In genomic region chr1:90518584-90519265, GRCm38 (mm10) we compare ENCODE assay signal across 14 mouse cellular contexts.
DNase-seq lines count a peak whose midpoint lies in the region; ATAC-seq and TF ChIP-seq lines count a peak whose summit lies in the region.
"Had no signal": no experiment of that assay in that cellular context is flagged by ENCODE, and none has a peak within 500 bp of the region (broad histone marks: within the 10 kb centered on the region; RNA-seq: fewer than 3 reads in every experiment).

No protein-coding gene starts in this region.

- no peak overlapping the region for H3ac ChIP-seq in myocyte (ENCODE audit: control insufficient read depth, insufficient read length)

- peak; percentile 10 for DNase-seq in kidney, adult 11 months
- no peak for DNase-seq in kidney, postnatal 36 days
- no peak for DNase-seq in ES-E14 (ENCODE audit: low read depth, low spot score)
- DNase-seq in spleen, postnatal 36 days (ENCODE audit: low spot score in 2 of 2): no peak
- DNase-seq in urinary bladder, postnatal 36 days (ENCODE audit: low spot score in 2 of 2): no peak
- DNase-seq: adrenal gland, adult 8-10 months; heart, postnatal 36 days; lung, adult 18-20 months; right cerebral cortex, postnatal 25 days had no signal

- peak overlapping the region; percentile 51 for H3K27ac ChIP-seq in ES-E14 (ENCODE audit: insufficient read depth, low read depth, low read length, poor library complexity, severe bottlenecking)
- H3K27ac ChIP-seq in embryonic fibroblast, embryonic 13.5 days (ENCODE audit: insufficient read depth, low read length): peak overlapping the region; percentile 2; the same call in 1 of the 2 replicates

- TF ChIP-seq POLR2A in embryonic fibroblast, embryonic 13.5 days (IDR thresholded peaks at IDR 0.05; ENCODE audit: low read depth, low read length): no peak
- TF ChIP-seq POLR2A in myocyte (IDR thresholded peaks at IDR 0.05; ENCODE audit: insufficient read length, low read depth): no peak

- no peaks in the 10 kb centered on the region for H3K9me3 ChIP-seq in ES-E14 (ENCODE audit: control insufficient read depth, insufficient read depth, low read depth, low read length)

- no peaks in the 10 kb centered on the region for H3K36me3 ChIP-seq in ES-E14 (ENCODE audit: control insufficient read depth, insufficient read depth, low read length, poor library complexity, severe bottlenecking)
- H3K36me3 ChIP-seq in myocyte (ENCODE audit: control insufficient read depth, insufficient read depth): no peaks in the 10 kb centered on the region

- no peaks in the 10 kb centered on the region for H3K27me3 ChIP-seq in myocyte (ENCODE audit: control insufficient read depth, insufficient read depth, insufficient read length)

- no peak for ATAC-seq in erythroblast, adult 5-6 weeks (replicated peaks; ENCODE audit: low FRiP score, poor library complexity, severe bottlenecking)
- ATAC-seq: forebrain, embryonic 14.5 days; intestine, postnatal 0 days had no signal

- H3K4me2 ChIP-seq in myocyte (ENCODE audit: low read depth): peak overlapping the region; percentile 53

- TF ChIP-seq CTCF in embryonic fibroblast, embryonic 13.5 days (IDR thresholded peaks at IDR 0.05; ENCODE audit: borderline replicate concordance, insufficient read depth, low read length): no peak

- in situ Hi-C loops in ES-E14 (cut with MboI; ENCODE audit: low sequenced_read_pairs in 2 of 2, unreplicated experiment in 2 of 2): no loop called here

- H3K4me3 ChIP-seq in ES-E14 (ENCODE audit: insufficient read depth in 1 of 2, low read depth in 1 of 2, low read length in 2 of 2, poor library complexity in 1 of 2, severe bottlenecking in 1 of 2) (peak overlapping the region in 1 of 2 experiments; percentile 4; a peak in 1 of 4 replicates), myocyte (no peak overlapping the region)
- no peak overlapping the region for H3K4me3 ChIP-seq in embryonic fibroblast, embryonic 13.5 days (ENCODE audit: insufficient read depth, low read length)

- H3K79me2 ChIP-seq in myocyte (ENCODE audit: control insufficient read depth, insufficient read depth): no peaks in the 10 kb centered on the region

- no peak overlapping the region for H3K9ac ChIP-seq in ES-E14 (ENCODE audit: insufficient read depth, low read depth, low read length, poor library complexity, severe bottlenecking)

- H3K4me1 ChIP-seq in ES-E14 (ENCODE audit: control insufficient read depth in 2 of 2, insufficient read depth in 2 of 2, low read length in 2 of 2, poor library complexity in 1 of 2): peaks cover 8 to 12% of the 10 kb centered on the region in 2 experiments; a peak in 3 of 4 replicates
- peaks cover 10% of the 10 kb centered on the region for H3K4me1 ChIP-seq in embryonic fibroblast, embryonic 13.5 days (ENCODE audit: control insufficient read depth, insufficient read depth, low read length)

TF ChIP-seq in ES-E14, 5 proteins besides CTCF, POLR2A, EP300 and RAD21:
- TF ChIP-seq HCFC1 (IDR thresholded peaks at IDR 0.05; ENCODE audit: borderline replicate concordance, insufficient read depth, low read length) (no peak), MAFK (IDR thresholded peaks at IDR 0.05; ENCODE audit: insufficient read depth, low read depth, low read length) (no peak), ZC3H11A (IDR thresholded peaks at IDR 0.05; ENCODE audit: borderline replicate concordance, low read depth, low read length) (no peak), CHD2 (IDR thresholded peaks at IDR 0.05; ENCODE audit: low read depth, low read length) (no peak), ZNF384 (IDR thresholded peaks at IDR 0.05; ENCODE audit: low read depth, low read length) (no peak)

TF ChIP-seq in myocyte, 11 proteins besides CTCF, POLR2A, EP300 and RAD21:
- TF ChIP-seq REST (IDR thresholded peaks at IDR 0.05; ENCODE audit: insufficient read depth, insufficient read length) (no peak), MAX (IDR thresholded peaks at IDR 0.05; ENCODE audit: low read depth) (no peak), SRF (IDR thresholded peaks at IDR 0.05; ENCODE audit: control insufficient read depth, insufficient read length, low read depth) (no peak), MYOD1 (IDR thresholded peaks at IDR 0.05; ENCODE audit: control insufficient read depth in 1 of 3, insufficient read length in 2 of 3, low read depth in 2 of 3) (no peak), TCF12 (IDR thresholded peaks at IDR 0.05; ENCODE audit: insufficient read depth, poor library complexity, severe bottlenecking) (no peak), E2F4 (IDR thresholded peaks at IDR 0.05; ENCODE audit: insufficient read depth) (no peak), POLR2AphosphoS2 (IDR thresholded peaks at IDR 0.05; ENCODE audit: insufficient read length, low read depth) (no peak), USF1 (IDR thresholded peaks at IDR 0.05; ENCODE audit: low read depth) (no peak)
TF ChIP-seq in myocyte: peak in this region for 0.
